Mouse (Mus musculus): Measurements from ENCODE around the gene Ndufs7.

DNA sequence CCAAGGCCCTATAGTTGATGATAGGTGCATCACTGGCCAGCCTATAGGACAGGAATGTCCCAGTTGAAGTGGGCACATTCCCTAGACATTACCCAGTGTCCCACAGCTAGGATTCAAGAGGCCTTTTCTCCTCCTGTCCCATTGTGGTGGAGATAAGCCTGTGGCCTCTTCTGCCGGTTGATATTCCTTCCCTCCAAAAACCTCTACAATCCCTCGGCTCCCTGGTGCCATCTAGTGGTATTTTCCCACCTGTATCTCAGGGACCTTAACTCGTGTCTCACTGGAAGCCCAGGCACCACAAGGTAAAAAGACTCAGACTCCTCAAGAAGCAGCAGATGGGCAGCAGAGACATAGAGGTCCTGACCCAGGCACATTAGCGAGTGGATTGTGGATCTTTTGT is 3.3 kb upstream of the Ndufs7 start:
- TF ChIP-seq ZC3H11A (IDR thresholded peaks at IDR 0.05; ENCODE audit: borderline replicate concordance, low read depth, low read length): peak; percentile 42; the same call in 1 of the 2 replicates
- no peak for TF ChIP-seq CHD2 (IDR thresholded peaks at IDR 0.05; ENCODE audit: low read depth, low read length)
- 0 out of 2 replicates have a peak, but pooled peaks have one; percentile 14 for TF ChIP-seq ZNF384 (IDR thresholded peaks at IDR 0.05; ENCODE audit: low read depth, low read length)
- TF ChIP-seq HCFC1 (IDR thresholded peaks at IDR 0.05; ENCODE audit: borderline replicate concordance, insufficient read depth, low read length): 0 out of 2 replicates have a peak, but pooled peaks have one; percentile 18
